Mouse (Mus musculus) ovary, postnatal 36 days (tissue): Measurements from ENCODE around the gene Plk5.

Experiments used
- DNase-seq: peaks from one replicate; pipeline ENCODE4 v3.0.0; 2022; ENCODE audit warnings: low spot score, mixed read lengths

The Plk5 gene

DNA sequence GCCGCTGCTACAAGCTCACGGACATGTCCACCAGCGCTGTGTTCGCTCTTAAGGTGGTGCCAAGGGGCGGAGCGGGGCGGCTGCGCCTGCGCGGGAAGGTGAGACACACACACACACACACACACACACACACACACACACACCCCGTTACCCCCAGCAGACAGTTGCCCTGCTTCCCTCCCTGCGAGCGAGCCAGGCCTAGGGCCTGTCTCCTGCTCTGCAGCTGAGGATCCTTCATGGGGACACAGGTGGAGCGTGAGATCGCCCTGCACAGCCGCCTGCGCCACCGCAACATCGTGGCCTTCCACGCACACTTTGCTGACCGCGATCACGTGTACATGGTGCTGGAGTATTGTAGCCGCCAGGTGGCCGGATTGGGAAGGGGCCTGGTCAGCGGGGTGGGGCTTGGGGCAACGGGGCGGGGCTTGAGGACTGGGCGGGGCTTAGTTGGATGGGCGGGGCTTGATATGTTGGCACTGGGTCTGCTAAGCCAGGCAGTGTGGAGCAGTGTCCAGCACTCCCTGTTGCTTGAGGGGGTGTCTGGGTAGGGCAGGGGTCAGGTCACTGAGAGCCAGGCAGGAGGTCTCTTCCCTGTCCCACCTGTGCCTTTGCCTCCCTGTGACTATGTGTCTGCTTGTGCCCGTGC lies 1.9 kb downstream of the Plk5 start:
- no peak for DNase-seq

DNA sequence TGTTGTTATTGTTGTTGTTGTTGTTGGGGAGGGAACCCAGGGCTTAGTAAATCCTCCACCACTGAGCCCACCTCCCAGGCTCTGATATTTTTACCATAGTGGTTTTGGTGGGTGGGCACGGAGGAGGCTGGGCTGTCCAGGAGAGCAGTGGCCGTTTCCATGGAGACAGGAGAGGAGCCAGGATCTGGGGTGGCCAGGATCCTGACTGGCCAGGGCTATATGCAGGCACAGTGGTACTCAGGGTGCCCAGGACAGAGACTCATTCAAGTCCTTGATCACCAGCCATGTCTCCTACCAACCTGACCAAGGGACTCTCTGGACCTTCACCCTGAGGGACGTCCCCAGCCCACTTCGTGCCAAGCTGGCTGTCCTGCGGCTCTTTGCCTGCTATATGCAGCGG lies 7.5 kb downstream of the Plk5 start:
- DNase-seq: no peak

DNA sequence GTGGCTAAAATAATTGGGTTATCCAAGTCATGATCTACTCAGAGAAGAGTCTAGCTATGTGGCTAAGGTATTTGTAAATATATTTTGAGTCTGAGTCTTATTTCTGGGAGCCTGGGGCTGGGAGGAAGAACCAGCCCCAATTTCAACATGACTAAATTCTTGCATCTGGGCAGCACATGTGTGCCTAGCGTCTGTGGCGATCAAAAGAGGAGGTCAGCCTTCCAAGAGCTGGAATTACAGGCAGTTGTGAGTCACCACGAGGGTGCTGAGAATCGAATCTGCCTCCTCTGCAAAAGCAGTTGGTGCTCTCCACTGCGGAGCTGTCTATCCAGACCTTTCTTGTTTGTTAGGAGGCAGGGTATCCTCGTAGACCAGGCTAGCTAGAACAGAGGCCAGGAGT lies 9.5 kb downstream of the Plk5 start:
- no peak for DNase-seq

DNA sequence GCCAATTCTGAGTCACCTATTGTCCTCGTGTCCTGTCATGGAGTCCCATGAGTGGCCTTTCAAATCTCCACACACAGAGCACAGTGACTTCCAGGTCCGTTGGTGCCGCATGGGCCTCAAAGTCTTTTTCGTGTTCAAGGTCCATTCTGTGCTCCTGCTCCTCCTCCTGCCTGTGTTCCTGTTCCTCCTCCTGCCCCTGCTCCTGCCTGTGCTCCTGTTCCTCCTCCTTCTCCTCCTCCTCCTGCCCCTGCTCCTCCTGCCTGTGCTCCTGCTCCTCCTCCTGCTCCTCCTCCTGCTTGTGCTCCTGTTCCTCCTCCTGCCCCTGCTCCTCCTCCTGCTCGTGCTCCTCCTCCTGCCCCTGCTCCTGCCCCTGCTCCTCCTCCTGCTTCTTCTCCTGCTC lies 11.7 kb downstream of the Plk5 start:
- no peak for DNase-seq

DNA sequence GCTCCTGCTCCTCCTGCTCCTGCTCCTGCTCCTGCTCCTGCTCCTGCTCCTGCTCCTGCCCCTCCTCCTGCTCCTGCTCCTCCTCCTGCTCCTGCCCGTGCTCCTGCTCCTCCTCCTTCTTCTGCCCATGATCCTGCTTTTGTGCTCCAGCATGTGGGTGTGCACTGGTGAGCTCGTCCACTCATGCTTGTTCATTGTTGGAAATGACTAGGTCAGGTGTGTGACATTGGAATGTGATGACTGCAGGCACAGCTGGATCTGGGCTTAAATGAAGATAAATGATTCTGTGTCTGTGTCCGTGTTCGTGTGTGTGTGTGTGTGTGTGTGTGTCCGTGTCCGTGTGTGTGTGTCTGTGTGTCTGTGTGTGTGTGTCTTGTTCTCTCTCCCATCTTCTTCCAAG lies 12.1 kb downstream of the Plk5 start:
- DNase-seq: no peak

DNA sequence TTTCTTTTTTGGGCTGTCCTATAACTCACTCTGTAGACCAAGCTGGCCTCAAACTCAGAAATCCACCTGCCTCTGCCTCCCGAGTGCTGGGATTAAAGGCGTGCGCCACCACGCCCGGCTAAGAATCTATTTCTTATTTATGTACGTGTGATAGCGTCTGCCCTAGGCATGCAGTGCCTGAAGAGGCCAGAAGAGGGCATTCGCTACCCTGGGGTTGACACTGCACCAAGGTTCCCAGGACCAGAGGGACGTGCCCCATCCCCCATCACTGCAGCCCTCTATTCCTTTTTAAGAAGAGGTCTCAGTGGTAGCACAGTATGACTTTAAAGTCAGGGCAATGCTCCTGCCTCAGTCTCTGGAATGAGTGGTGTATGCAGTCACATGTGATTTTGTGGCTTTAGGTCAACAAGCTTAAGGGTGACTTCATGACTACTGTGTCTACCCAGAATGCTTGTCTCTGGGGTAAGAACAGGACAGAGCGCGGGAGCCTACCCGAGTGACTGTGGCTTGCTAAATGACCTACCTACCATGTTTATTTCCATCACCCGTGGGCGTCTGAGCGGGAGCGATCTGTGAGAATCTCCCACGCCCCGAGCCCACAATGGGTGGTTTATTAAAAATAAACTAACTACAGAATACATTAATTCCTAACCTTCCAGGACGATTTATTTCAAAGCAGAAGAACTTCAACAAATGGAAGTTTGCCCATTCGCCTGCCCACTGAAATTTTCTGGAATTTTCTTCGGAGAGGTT lies 13.9 kb downstream of the Plk5 start:
- DNase-seq: no peak

DNA sequence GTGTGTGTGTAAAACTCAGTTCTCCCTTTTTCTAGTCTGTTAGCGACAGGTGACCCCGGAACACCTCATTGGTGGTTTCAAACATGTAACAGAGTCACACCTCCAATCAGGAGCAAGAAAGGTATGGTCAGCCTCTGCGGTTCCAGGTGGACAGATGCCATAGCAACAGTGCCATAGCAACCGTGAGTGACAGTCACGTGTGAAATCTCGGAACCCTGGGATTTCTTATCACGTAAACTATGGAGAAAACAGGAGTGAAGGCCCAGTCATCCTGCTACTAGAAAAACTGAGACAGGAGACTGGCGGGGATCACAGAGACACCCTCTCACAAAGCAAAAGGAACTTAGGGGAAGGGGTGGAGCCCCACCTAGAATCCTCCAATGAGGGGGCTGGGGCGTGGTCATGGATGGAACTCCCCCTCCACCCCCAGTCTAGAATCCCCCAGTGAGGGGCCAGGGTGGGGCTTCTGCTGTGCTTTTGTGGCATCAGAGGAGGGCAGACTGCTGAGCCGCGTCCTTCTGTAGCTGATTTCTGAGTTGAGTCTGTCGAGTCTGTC lies 15.2 kb downstream of the Plk5 start:
- peak; percentile 35 for DNase-seq

DNA sequence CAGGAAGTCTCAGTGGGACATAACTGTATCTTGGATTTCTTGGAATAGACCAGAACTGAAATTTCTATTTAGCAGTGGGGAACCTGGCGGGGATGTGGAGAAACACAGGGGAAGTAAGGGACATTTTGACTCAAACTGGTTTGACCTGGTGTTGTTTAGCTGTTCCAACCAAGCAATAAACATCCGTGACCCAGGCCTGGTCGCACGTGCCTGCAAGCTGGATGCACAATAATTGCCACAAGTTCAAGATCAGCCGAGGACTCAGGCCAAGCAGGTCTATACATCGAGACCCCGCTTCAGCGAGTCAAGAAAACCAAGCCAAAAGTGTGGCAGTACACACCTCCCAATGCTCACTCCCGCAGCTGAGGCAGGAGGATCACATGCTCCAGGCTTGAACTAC lies 15.7 kb downstream of the Plk5 start:
- no peak for DNase-seq

DNA sequence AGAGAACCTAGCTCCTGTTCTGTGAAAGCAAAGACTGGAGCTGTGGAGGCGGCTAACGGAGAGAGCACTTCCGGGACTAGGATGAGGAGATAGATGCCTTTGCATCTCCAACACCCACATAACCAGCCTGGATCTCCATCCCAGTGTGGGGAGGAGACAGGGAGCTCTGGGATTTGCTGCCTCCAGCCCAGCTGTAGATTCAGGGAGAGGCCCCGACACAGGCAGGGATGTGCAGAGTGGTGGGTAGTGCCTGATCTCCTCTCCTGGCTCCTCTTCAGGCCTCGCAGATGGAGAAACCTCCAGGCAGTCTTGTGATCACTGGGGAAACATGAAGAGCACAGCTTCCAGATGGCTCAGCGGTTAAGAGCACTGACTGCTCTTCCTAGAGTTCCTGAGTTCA lies 16.4 kb downstream of the Plk5 start:
- DNase-seq: no peak

DNA sequence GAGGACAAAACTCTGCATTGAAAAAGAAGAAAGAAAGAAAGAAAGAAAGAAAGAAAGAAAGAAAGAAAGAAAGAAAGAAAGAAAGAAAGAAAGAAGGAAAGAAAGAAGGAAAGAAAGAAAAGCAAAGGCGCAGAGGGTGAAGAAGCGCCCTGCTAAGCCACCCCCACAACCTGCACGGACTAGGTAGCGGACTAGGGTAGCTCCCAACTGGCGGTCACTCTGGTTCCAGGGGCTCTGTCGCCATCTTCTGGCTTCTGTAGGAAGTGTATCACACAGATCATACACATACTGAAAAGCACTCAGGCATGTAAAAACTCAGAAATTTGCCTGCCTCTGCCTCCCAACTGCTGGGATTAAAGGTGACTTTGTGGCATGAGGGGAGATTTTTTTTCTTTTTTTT lies 17.8 kb downstream of the Plk5 start:
- peak; percentile 64 for DNase-seq

DNA sequence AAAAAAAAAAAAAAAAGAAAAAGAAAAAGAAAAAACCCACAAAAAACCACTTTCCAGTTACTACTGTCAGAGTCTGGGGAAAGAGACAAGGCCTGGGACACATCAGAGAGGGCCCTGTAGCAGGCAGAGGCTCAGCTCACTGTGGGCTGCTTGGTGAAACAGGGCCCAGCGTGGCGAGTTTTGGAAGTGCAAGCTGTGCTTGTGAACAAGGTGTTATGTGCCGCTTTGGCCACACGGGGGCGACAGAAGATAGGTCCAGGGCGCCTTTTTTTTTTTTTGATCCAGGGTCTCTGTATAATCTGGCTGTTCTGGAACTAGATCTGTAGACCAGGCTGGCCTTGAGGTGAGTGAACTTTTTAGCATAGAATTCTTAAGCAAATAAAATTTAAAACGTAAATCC lies 19.9 kb downstream of the Plk5 start:
- DNase-seq: peak; percentile 90

DNA sequence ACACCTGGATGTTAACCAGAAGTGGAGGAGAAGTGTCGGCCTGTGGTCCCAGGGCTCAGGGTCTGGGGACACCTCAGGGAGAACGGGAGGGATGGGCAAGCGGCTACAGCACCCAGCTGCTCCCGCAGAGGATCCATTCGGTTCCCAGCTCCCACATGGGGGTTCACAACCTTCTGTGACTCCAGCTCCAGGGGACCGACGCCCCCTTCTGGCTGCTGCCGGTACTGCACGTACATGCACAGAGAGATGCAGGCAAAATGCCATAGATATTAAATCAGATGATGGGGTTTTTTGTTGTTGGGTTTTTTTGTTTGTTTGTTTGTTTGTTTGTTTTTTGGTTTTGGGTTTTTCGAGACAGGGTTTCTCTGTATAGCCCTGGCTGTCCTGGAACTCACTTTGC lies 21.5 kb downstream of the Plk5 start:
- no peak for DNase-seq

DNA sequence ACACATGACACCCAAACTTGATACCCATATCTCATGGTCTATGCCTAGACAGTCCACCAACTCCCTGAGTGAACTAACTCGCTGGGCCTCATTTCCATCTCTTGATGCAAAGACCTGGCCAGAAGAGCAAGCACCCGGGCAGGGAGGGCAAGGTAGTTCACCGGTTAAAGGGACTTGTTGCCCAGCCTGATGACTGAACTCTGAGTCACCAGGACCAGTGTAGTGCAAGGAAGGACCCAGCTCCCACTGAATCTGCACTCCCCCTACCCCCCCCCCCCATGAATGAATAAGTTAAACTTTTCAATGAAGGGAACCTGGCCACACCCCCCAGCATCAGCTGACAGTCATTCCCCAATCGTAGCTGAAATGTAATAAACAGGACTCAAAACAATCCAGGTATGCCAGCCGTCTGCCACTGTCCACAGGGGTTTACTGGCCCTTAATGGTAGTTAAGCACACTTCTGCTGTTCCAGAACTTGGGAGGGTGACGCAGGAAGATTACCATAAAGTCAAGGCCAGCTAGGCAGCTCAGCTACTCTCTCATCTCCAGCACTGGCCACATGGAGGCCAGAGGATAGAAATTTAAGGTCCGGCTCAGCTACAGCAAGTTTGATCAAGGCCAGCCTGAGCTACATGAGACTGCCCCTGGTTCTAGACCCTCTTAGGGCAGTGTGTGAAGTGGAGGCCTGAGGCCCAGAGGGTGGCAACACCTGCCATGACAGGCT lies 26.5 kb downstream of the Plk5 start:
- DNase-seq: no peak

DNA sequence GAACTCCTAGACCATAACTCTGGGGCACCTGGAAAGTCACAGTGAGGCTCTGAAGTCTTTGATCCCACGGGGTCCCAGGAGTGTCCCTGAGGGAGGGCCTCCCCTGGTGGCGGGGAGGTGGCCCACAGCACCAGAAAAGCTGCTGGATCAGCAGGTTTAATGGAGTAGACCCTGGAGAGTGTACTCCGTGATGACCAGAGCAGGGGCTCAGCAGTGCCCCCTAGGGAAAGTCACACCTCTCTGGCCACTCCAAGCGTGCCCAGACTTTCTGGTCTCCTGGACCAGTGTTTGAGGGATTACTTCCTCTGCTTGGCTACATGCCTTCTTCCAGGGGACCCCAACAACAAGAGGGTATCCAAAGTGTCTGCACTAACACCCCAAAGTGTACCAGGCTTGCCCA lies 27.2 kb downstream of the Plk5 start:
- DNase-seq: no peak

DNA sequence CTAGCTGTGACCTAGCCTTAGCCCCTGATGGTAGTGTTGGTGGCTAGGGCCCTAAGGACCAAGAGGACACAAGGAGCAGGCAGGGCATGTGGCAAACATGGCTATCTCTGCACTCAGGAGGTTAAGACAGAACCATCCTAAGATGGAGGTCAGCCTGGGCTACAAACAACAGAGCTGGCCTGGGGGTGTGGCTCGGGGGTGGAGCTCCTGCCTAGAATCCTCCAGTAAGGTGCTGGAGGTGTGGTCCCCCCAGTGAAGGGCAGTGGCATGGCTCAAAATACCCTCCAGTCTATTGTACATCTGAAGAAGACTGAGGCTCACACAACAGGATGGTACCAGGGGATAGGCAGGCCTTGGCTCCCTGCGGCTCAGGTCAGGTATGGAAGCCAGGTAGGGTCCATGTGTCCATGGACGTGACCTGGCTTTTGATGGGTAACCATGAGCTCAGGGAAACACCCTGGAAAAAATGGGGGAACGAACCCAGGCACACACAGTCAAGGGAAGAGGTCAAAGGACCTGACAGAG lies 27.9 kb downstream of the Plk5 start:
- no peak for DNase-seq

DNA sequence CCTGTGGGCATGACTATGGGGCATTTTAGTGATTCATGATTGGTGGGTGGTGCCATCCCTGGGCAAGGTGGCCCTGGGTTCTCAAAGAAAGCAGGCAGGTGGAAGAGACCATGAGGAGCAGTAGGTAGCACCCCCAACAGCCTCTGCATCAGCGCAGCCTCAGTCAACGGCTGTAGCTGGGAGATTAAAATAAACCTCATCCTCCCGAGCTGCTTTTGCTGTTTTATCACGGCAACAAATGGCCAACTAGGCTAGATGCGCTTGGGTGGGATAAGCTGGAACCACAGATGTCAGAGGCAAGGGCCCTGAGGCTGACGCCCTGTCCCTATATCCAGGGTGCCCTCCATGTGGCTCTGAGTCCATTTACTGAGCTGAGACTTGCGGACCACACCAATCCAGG lies 28.4 kb downstream of the Plk5 start:
- no peak for DNase-seq

DNA sequence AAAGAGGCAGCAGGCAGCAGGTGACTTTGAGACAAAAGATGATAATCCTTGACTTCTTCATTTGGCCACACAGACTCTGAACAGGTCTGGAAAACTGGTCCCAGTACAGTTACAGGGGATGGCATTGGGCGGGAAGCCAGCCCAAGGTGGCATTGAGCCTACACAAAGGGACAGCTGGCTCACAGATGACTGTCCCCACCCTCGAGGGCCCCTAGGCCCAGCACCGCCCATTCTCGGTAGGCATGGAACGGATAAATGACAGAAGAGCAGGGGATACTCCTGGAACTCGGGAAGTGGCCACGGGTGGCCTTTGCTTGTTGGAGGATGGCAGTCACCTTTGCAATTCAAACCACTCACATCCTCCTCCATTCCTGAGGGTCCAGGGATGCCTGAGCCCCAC lies 29.1 kb downstream of the Plk5 start:
- DNase-seq: no peak

DNA sequence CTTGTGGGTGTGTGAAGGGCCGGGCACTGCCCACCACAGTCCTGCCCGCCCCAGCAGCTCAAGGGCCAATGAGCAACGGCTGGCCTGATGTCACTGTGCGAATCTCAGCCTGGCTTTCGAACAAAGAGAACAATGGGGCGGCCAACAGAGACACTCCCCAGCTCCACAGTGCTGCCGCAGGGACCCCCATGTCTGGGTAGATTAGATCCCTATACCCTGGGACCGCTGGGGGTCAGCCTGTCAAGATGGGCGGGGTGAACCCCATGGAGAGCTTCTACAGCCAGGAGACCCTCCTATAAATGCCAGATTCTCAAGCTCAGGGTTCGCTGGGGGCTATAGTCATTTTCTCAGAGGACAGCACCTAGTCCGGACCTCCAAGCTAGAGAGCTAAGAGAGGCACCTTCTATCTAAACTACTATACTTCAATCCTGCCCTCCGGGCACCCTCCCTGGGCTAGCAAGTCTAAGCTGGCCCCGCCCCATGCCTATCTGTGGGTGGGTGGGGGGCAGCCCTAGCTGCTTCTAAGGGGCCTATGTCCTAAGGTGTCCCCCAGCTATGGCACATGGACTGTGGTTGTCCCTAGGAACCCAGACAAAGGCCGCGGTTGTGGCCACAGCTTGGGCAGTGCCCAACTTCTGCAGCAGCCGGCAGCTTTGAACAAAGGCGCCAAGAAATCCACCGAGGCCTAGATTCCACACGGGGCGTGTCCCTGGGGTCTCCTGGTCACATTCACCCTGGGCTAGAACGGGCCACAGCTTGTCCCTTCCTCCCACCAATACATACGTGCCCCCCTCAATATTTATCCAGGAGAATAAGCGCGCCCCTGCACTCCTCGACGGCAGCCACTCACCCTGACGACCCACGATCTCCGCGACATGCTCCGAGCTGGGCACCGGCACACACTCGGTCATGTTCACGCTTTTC lies 29.8 kb downstream of the Plk5 start:
- peak; percentile 54 for DNase-seq

DNA sequence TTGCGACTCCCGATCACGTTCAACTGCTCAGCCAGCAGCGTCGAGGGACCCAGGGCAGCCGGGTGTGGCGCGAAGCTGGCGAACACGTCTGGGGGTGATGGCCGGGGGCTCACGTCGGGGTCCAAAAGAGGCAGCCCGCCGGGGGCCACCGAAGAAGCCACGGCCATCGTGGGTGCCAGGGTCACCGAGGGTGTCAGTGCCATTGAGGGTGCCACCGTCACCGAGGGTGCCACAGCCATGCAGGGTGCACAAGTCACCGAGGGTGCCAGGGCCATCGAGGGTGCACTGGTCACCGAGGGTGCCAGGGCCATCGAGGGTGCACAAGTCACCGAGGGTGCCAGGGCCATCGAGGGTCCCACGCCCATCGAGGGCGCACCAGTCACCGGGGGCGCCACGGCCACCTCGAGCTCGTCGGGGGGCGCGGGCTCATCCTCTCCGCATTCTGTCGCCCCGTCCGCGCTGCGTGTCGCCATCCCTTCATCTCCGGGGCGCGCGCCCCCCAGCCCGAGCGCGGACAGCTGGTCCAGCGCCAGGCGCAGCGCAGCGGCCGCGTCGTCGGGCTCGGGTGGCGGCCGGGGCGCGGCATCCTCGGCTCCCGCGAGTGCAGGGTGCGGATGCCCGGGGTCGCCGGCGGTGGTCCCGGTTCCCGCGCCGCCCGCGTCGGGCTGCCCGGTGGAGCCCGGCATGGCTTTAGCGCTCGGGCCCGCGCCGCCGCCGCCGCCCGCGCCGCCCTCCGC lies 30.6 kb downstream of the Plk5 start:
- DNase-seq: peak; percentile 47

DNA sequence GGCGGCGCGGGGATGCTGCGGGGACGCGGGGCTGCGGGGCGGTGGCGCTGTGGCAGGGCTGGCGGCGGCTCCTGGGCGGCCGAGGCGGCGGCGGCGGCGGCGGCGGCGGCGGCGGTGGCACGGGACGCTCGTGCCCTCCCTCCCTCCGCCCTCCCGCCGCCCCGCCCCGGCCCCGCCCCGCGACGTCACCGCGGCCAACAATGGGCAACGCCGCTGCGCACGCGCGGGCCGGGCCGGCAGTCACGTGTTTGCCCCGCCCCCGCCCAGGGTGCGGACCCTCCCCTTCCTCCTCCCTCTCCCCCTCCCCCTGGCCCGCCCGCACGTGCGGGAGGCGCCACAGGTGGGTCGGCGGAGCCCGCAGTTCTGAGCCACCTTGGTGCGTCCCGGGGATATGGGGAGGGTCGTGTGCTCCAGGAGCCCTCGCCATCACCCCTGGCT lies 31.3 kb downstream of the Plk5 start, which contains the start of gene Mex3d:
Gene Mex3d, minus strand, starts transcription at position 138 of the 438 bp plus-strand sequence.
- peak; percentile 91 for DNase-seq

DNA sequence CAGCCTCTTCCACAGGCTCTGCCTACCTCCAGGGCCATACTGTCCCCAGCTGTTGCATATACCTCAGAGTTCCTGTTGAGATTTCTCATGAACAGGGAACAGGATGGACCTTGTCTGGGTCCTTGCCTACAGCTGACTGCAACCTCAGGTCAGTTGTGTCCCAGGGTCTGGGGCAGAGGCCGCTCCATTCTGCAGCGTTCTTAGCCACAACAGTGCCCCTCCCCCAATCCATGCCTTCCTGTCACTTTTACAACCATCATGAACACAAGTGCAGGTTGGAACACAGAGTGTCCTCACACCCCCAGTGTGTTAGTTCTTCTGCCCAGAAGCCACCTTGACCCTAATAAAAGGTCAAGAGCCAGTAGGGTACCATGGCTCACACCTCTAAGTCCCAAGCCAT lies 32.5 kb downstream of the Plk5 start:
- no peak for DNase-seq
